Mouse (Mus musculus) embryonic facial prominence, embryonic 14.5 days (tissue): Measurements from ENCODE around the gene Gm20696. TPM values are rescaled to one million over a fixed set of nuclear protein-coding genes. Genes with fewer than 3 reads are reported as not detected.

Experiments
- ATAC-seq: fragments of 200-750 bp; cut with Nextera tagmentation; 2 replicates; pipeline ENCODE4 v1.8.0; 2017; ENCODE audit warnings: low read depth, moderate number of reproducible peaks, moderate TSS enrichment
- DNase-seq: peaks from one replicate; pipeline ENCODE4 v3.0.0-alpha.2; 2015; ENCODE audit warnings: low spot score
- H3K27ac ChIP-seq: fragments of 300-500 bp; sonication (generic); replicated peaks from 2 replicates; pipeline ENCODE4 v1.5.1; 2014; ENCODE audit warnings: low read depth, mild to moderate bottlenecking, low read length, moderate library complexity
- H3K27me3 ChIP-seq: fragments of 300-500 bp; sonication (generic); replicated peaks from 2 replicates; pipeline ENCODE4 v1.6.1; 2014; ENCODE audit warnings: low read length; ENCODE audit not compliant: control insufficient read depth, insufficient read depth
- H3K36me3 ChIP-seq: fragments of 300-500 bp; sonication (generic); 2 replicates; pipeline ENCODE4 v1.6.1; 2014; ENCODE audit warnings: low read length, mixed read lengths; ENCODE audit not compliant: control insufficient read depth, insufficient read depth
- H3K4me1 ChIP-seq: fragments of 300-500 bp; sonication (generic); 2 replicates; pipeline ENCODE4 v1.6.1; 2014; ENCODE audit warnings: antibody characterized with exemption, low read length; ENCODE audit not compliant: control insufficient read depth, insufficient read depth
- H3K4me2 ChIP-seq: fragments of 300-500 bp; sonication (generic); 2 replicates; pipeline ENCODE4 v1.6.1; 2014; ENCODE audit warnings: low read depth, mild to moderate bottlenecking, low read length, moderate library complexity, mixed read lengths
- H3K4me3 ChIP-seq: fragments of 300-500 bp; sonication (generic); 2 replicates; pipeline ENCODE4 v1.5.1; 2014; ENCODE audit warnings: low read depth, mild to moderate bottlenecking, low read length
- H3K9ac ChIP-seq: fragments of 300-500 bp; sonication (generic); 2 replicates; pipeline ENCODE4 v1.6.1; 2014; ENCODE audit warnings: low read depth, mild to moderate bottlenecking, low read length, moderate library complexity, mixed read lengths
- H3K9me3 ChIP-seq: fragments of 300-500 bp; sonication (generic); 2 replicates; pipeline ENCODE4 v1.6.1; 2016; ENCODE audit warnings: low read length; ENCODE audit not compliant: control insufficient read depth
- WGBS: fragments of 180-500 bp; shearing (Covaris S2); extraction: QIAGEN DNeasy Blood & Tissue Kit; methylation state at CpG from one replicate; pipeline ENCODE4 v1.1.7; 2014; 5-methylcytosine and 5-hydroxymethylcytosine counted together
- polyA plus RNA-seq: library from polyadenylated mRNA; unstranded; fragments of >200 nt; fragmentation: Nextera tagmentation; extraction: Ambion mirVana; gene quantifications from 2 replicates; pipeline ENCODE4 v1.2.1, GENCODE M21; 2014

Gm20696 gene
- polyA plus RNA-seq, 1 experiment from 2014 or later, result 3.0 TPM

DNA sequence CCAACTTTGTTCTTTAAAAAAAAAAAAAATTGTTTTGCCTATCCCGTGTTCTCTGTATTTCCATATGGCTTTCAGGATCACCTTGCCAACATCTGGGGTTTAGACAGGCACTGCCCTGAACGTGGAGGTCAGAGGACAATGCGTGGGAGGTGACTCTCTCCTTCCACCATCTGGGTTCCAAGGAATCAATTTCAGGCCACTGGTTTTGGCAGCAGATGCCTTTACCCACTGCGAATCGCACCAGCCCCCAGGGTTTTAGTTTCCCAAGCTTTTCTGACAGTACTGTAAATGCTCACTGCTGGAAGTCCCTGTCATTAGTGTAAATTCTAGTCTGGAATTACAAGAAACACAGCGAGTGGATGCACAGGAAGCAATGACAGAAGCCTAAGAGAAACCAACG, 185.0 kb downstream of the Gm20696 start:
- 28% methylated on average over 7 of the region's 7 CpGs for WGBS
- peak; percentile 36 for DNase-seq
- Histone ChIP-seq H3K4me2 (no peak overlapping the region), H3K27me3 (no peaks in the 10 kb centered on the region), H3K27ac (no peak overlapping the region), H3K9me3 (0 out of 2 replicates have a peak, but pooled peaks cover 3% of the 10 kb centered on the region), H3K4me3 (no peak overlapping the region), H3K9ac (no peak overlapping the region), H3K4me1 (peaks cover 38% of the 10 kb centered on the region), H3K36me3 (no peaks in the 10 kb centered on the region)
- ATAC-seq, result no peak

DNA sequence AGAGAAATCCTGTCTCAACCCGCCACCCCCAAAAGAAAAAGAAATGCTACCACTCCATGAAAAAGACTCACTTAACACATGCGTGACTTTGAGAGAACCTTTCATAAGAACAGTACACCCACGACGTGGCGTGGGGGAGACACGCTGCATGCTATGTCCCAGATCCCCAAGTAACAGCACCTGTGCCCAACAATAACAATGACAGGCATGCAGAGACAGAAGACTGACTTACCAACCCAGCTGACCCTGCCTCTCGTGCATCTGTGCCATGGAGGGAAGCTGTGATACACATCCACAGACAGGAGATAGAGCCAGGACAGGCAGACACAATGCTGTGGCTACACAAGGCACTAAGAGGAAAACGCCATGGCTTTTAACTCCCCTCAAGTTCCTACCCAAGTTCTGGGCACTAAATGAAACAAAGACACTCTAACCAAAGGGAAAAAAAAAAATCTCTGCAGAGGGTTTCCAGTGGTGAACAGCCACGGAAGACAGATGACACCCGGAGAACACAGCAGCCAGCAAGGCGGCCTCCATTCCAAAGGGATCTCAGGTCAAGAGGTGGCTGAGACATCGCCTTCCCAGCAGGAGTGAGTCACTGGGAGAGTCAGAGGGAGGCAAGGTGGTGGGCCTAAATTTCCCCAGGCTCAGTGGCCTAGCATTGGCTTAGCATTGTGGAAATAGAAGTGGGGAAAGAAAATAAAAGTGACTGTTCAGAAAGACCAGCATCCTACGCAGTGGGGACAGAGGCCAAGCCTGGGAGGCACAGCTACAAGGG, 187.5 kb downstream of the Gm20696 start:
- Histone ChIP-seq H3K36me3 (no peaks in the 10 kb centered on the region), H3K9ac (no peak overlapping the region), H3K9me3 (0 out of 2 replicates have a peak, but pooled peaks cover 3% of the 10 kb centered on the region), H3K4me2 (no peak overlapping the region), H3K4me3 (no peak overlapping the region), H3K27me3 (no peaks in the 10 kb centered on the region), H3K4me1 (peaks cover 20% of the 10 kb centered on the region), H3K27ac (no peak overlapping the region)
- 82% methylated on average over 13 of the region's 13 CpGs for WGBS
- ATAC-seq, result no peak
- no peak for DNase-seq

DNA sequence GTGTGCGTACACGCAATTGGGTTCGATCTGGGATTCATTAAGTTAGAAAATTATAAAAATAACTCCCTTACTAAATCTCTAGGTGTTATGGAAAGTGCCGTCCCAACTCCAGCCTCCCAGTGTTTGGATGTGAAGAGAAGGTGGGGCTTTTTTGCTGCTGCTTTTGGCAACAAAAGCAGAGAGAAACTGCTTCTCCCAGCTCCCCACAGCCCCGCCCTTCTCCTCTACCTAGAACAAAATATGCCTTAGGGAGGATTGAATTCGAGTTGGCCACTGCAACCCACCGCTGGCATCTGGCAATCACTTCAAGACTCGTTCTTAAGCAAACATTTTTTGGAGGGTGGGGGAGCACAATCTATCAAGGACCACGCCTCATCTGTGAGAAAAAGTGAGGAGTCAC, 191.6 kb downstream of the Gm20696 start:
- H3K9ac ChIP-seq, result no peak overlapping the region
- no peak overlapping the region for H3K4me2 ChIP-seq
- WGBS, result 49% methylated on average over 9 of the region's 9 CpGs
- 0 out of 2 replicates have a peak overlapping the region, but pooled peaks have one; percentile 24 for H3K27ac ChIP-seq
- peaks cover 8% of the 10 kb centered on the region; the same call in 1 of the 2 replicates for H3K4me1 ChIP-seq
- DNase-seq (peak; percentile 71), ATAC-seq (no peak)
- H3K4me3 ChIP-seq, result no peak overlapping the region
- no peaks in the 10 kb centered on the region for H3K36me3 ChIP-seq
- no peaks in the 10 kb centered on the region for H3K27me3 ChIP-seq
- H3K9me3 ChIP-seq, result no peaks in the 10 kb centered on the region

DNA sequence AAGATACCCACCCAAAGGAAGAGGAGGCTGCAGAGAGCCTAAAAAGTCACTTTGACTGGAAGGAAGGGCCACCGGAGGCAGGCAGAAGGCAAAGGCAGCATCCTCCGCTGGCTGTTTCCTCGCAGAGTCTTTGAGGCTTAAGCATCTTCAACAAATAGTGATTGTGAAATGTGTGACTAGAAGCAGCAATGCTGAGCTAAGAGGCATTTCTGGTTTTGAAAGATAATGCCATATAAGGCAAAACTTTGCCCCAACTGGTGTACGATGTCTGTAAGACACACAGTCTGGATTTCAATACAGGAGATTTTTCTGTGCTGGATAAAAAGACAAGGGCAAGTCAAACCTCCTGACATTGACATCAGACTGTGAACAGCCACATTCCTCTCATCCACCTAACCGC, 195.7 kb downstream of the Gm20696 start:
- H3K9me3 ChIP-seq, result no peaks in the 10 kb centered on the region
- H3K4me1 ChIP-seq, result peaks cover 8% of the 10 kb centered on the region; the same call in 1 of the 2 replicates
- DNase-seq (peak; percentile 50), ATAC-seq (no peak)
- WGBS, result 56% methylated on average over 5 of the region's 5 CpGs
- no peaks in the 10 kb centered on the region for H3K36me3 ChIP-seq
- no peak overlapping the region for H3K27ac ChIP-seq
- H3K9ac ChIP-seq, result no peak overlapping the region
- no peaks in the 10 kb centered on the region for H3K27me3 ChIP-seq
- H3K4me2 ChIP-seq, result no peak overlapping the region
- H3K4me3 ChIP-seq, result no peak overlapping the region

DNA sequence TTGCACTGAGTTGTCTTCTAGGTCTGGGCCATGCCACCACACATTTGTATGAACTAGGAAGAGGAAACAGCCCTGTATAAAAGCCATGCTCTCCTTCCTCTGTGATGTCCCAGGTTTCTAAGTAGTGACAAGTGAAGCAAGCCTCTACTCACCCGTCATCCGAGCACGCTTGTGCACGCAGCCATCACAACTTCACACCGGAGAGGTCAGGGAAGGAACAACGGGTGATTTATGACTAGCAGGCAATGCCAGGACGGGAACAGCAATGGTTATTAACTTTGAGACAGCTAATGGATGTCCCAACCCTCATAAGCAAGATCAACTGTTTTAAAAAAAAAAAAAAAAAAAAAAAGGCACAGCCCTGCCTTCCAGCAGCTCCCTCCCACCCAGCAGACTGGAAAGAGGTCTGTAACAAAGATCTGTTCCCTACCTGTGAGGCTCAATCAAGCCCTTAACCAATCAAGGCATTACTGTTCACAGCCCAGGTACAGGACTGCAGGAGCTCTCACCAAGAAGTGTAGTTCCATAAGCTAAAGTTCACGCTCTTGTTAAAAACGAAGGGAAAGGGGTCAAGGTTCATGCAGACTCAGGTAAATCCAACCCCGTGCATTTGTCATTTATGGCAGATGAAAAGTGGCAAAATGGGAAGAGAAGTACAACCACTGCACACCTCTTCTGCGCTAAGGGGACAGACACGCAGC, 197.3 kb downstream of the Gm20696 start:
- no peak for DNase-seq
- H3K36me3 ChIP-seq, result no peaks in the 10 kb centered on the region
- no peak overlapping the region for H3K27ac ChIP-seq
- no peak for ATAC-seq
- H3K9me3 ChIP-seq, result no peaks in the 10 kb centered on the region
- no peak overlapping the region for H3K9ac ChIP-seq
- H3K4me3 ChIP-seq, result no peak overlapping the region
- peaks cover 5% of the 10 kb centered on the region; the same call in 1 of the 2 replicates for H3K4me1 ChIP-seq
- 74% methylated on average over 12 of the region's 12 CpGs for WGBS
- H3K4me2 ChIP-seq, result no peak overlapping the region
- H3K27me3 ChIP-seq, result no peaks in the 10 kb centered on the region

DNA sequence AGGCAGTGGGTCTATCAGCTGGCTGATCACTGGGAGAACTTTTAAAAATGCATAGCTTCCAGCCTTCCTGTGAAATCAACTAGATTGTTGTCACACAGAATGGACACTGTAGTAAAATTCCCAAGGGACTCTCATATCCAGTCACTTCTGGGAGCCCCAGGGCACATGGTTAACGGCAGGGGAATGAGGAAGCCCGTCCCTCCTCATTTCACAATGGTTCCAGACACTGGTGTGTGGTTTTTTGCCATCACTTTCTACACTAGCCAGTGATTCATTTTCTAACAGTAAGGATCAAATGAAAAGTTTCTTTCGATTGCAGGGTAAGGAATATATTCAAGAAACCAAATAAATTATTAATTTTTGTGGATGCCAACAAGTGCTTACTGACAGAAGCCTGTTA, 198.8 kb downstream of the Gm20696 start:
- Histone ChIP-seq H3K27me3 (no peaks in the 10 kb centered on the region), H3K4me3 (no peak overlapping the region)
- WGBS, result 63% methylated on average over 3 of the region's 3 CpGs

DNA sequence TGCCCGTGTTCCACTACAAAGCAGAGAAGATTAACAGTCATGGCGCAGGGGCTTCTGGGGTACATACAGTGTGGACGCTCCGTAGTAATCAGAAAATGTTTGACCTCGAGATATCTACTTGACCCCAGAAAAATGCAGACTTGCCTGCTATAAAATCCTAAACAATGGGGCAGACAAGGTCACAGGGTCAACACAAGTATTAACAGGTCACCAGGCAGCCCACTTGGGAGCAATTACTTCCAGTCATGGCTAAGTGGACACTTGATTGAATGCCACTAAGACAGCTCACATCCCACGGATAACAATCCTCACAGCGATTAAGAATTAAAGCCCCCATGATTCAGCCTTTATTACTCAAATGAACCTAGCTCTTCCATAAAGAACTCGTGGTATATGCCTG, 199.5 kb downstream of the Gm20696 start:
- H3K36me3 ChIP-seq, result no peaks in the 10 kb centered on the region
- no peaks in the 10 kb centered on the region for H3K27me3 ChIP-seq
- no peak for DNase-seq
- no peak overlapping the region for H3K4me3 ChIP-seq
- no peak overlapping the region for H3K4me2 ChIP-seq
- H3K9ac ChIP-seq, result no peak overlapping the region
- H3K9me3 ChIP-seq, result no peaks in the 10 kb centered on the region
- ATAC-seq, result no peak
- H3K4me1 ChIP-seq, result peaks cover 5% of the 10 kb centered on the region; the same call in 1 of the 2 replicates
- 35% methylated on average over 8 of the region's 8 CpGs for WGBS
- H3K27ac ChIP-seq, result no peak overlapping the region

More for the DNA sequence above, 198.8 kb downstream of the Gm20696 start:
- ATAC-seq (no peak), DNase-seq (no peak)
- H3K4me2 ChIP-seq, result no peak overlapping the region
- no peak overlapping the region for H3K9ac ChIP-seq
- peaks cover 5% of the 10 kb centered on the region; the same call in 1 of the 2 replicates for H3K4me1 ChIP-seq
- H3K36me3 ChIP-seq, result no peaks in the 10 kb centered on the region
- no peak overlapping the region for H3K27ac ChIP-seq
- H3K9me3 ChIP-seq, result no peaks in the 10 kb centered on the region

DNA sequence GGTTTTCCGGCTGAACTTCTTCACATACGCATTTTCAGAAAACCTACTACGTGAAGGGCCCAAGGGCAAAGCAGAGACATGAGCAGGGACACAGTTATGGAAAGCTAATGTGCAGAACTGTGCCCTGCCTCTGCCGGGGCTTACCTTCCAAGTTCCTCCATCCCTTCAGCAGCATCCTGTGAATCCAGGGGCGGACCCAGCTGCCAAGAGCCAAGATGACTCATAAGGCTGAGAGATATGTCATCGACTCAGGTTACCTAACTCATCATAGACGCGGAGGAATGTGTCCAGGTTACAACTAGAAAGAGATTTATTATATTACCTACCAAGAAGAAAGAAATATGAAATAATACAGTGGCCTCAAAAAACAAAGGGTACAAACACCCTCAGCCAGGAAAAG, 200.2 kb downstream of the Gm20696 start:
- Histone ChIP-seq H3K27ac (no peak overlapping the region), H3K4me3 (no peak overlapping the region), H3K4me2 (no peak overlapping the region), H3K36me3 (no peaks in the 10 kb centered on the region), H3K27me3 (no peaks in the 10 kb centered on the region), H3K4me1 (peaks cover 5% of the 10 kb centered on the region; the same call in 1 of the 2 replicates), H3K9ac (no peak overlapping the region), H3K9me3 (no peaks in the 10 kb centered on the region)
- 0 out of 2 replicates have a peak, but pooled peaks have one; percentile 23 for ATAC-seq
- 70% methylated on average over 8 of the region's 8 CpGs for WGBS
- peak; percentile 59 for DNase-seq
